In the genomic region with DNA sequence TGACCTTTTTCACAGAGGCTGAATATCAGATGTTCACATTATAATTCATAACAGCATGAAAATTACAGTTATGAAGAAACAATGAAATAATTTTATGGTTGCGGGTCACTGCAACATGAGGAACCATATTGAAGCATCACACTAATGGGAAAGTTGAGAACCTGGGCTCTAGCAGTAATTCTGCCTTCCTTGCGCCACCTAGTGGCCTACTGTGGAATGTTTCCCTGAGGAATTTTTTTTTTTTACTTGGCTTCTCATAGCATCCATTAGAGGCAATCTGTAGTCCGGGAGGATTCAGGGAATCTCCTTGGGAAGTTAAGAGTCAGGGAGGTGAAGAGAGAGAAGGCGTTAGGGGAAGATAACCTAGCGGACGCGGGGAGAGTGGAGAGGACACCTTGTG, we compare ENCODE assay signal across 9 mouse cellular contexts. TPM values are rescaled to one million over a fixed set of nuclear protein-coding genes. Genes with fewer than 3 reads are reported as not detected.
DNase-seq lines count a peak whose midpoint lies in the region; ATAC-seq lines count a peak whose summit lies in the region.
"Had no signal": no experiment of that assay in that cellular context is flagged by ENCODE, and none has a peak within 500 bp of the region (broad histone marks: within the 10 kb centered on the region; RNA-seq: fewer than 3 reads in every experiment).

No protein-coding gene starts in this region.

- peak; percentile 89 for DNase-seq in midbrain, embryonic 14.5 days
- peak; percentile 73 for DNase-seq in ZHBTc4 (ENCODE audit: low read depth, low spot score)
- peak; percentile 56 to 77 for DNase-seq in cerebellum, postnatal 4 days (ENCODE audit: low spot score in 2 of 2)
- DNase-seq in heart, postnatal 14 days: peak; percentile 65 to 82
- peak; percentile 53 to 68 for DNase-seq in left cerebral cortex, postnatal 36 days (ENCODE audit: low spot score in 2 of 2)
- peak; percentile 59 for DNase-seq in retina, postnatal 7 days (ENCODE audit: low read depth, low spot score)

- no peak for ATAC-seq in midbrain, embryonic 14.5 days (ENCODE audit: low FRiP score, low TSS enrichment)
- ATAC-seq in midbrain, embryonic 13.5 days: no peak
- no peak for ATAC-seq in monocyte, adult 5-6 weeks (replicated peaks; ENCODE audit: insufficient number of reproducible peaks, low FRiP score, low TSS enrichment, poor library complexity, severe bottlenecking)

- H3K4me3 ChIP-seq in midbrain, embryonic 14.5 days (replicated peaks; ENCODE audit: low read depth, low read length): no peak overlapping the region
- no peak overlapping the region for H3K4me3 ChIP-seq in midbrain, embryonic 13.5 days (replicated peaks)

- H3K9ac ChIP-seq in midbrain, embryonic 14.5 days (replicated peaks; ENCODE audit: low read length): no peak overlapping the region
- H3K9ac ChIP-seq in midbrain, embryonic 13.5 days (replicated peaks): no peak overlapping the region

- no peaks in the 10 kb centered on the region for H3K27me3 ChIP-seq in midbrain, embryonic 14.5 days (ENCODE audit: control insufficient read depth, insufficient read depth, low read length)
- peaks cover 10% of the 10 kb centered on the region; the same call in 1 of the 2 replicates for H3K27me3 ChIP-seq in midbrain, embryonic 13.5 days

- no peaks in the 10 kb centered on the region for H3K9me3 ChIP-seq in midbrain, embryonic 14.5 days (ENCODE audit: control insufficient read depth, low read length)
- no peaks in the 10 kb centered on the region for H3K9me3 ChIP-seq in midbrain, embryonic 13.5 days

- intact Hi-C loops in heart, postnatal 14 days (cut with DNase I): loop anchor here (1.0 to 5.0 kb wide), 2 partner anchors 49 to 285 kb away; partner anchors contain the start of gene Antxr1
- intact Hi-C loops in left cerebral cortex, postnatal 36 days (cut with DNase I): loop anchor here (1.0 to 5.0 kb wide), 2 partner anchors 49 to 285 kb away; partner anchors contain the start of gene Antxr1

- H3K27ac ChIP-seq in midbrain, embryonic 14.5 days (replicated peaks; ENCODE audit: low read depth, low read length): no peak overlapping the region
- H3K27ac ChIP-seq in midbrain, embryonic 13.5 days: no peak overlapping the region

- 11% methylated on average over 7 of the region's 7 CpGs for WGBS in midbrain, embryonic 14.5 days
- WGBS in midbrain, embryonic 13.5 days: 8% methylated on average over 7 of the region's 7 CpGs

- no peaks in the 10 kb centered on the region for H3K36me3 ChIP-seq in midbrain, embryonic 14.5 days (ENCODE audit: control insufficient read depth, insufficient read depth, low read length)
- H3K36me3 ChIP-seq in midbrain, embryonic 13.5 days: no peaks in the 10 kb centered on the region

- H3K4me2 ChIP-seq in midbrain, embryonic 14.5 days (ENCODE audit: low read length): no peak overlapping the region
- H3K4me2 ChIP-seq in midbrain, embryonic 13.5 days (replicated peaks): no peak overlapping the region

- H3K4me1 ChIP-seq in midbrain, embryonic 14.5 days (ENCODE audit: control insufficient read depth, insufficient read depth, low read length): 0 out of 2 replicates have a peak, but pooled peaks cover 10% of the 10 kb centered on the region
- peaks cover 13% of the 10 kb centered on the region for H3K4me1 ChIP-seq in midbrain, embryonic 13.5 days (replicated peaks)

RNA-seq across cellular contexts. Expression of gene Gkn3, which starts 2.5 kb away (rescaled TPM):
- polyA plus RNA-seq in midbrain, embryonic 14.5 days (2014; fragmentation: Nextera tagmentation; extraction: Ambion mirVana): 0.27 TPM in 1 of 2 replicates, not detected in the other
- polyA plus RNA-seq in midbrain, embryonic 13.5 days (2015; fragmentation: Nextera tagmentation; extraction: Ambion mirVana): 0.38 TPM in 1 of 2 replicates, not detected in the other
- 1 to 10 TPM; 1.1 to 1.7 TPM for total RNA-seq in heart, postnatal 14 days (2021)
- 1 to 10 TPM; 2.9 to 3.6 TPM for total RNA-seq in left cerebral cortex, postnatal 36 days (2021)
- not detected in 3 replicates for total RNA-seq in monocyte, adult 5-6 weeks (2017)

RNA-seq across cellular contexts. Expression of gene Gkn2, which starts 13.0 kb away (rescaled TPM):
- polyA plus RNA-seq in midbrain, embryonic 14.5 days (2014; fragmentation: Nextera tagmentation; extraction: Ambion mirVana): not detected in 2 replicates
- polyA plus RNA-seq in midbrain, embryonic 13.5 days (2015; fragmentation: Nextera tagmentation; extraction: Ambion mirVana): not detected in 2 replicates
- not detected for total RNA-seq in heart, postnatal 14 days (2021)
- not detected for total RNA-seq in left cerebral cortex, postnatal 36 days (2021)
- total RNA-seq in monocyte, adult 5-6 weeks (2017): not detected in 3 replicates
- total RNA-seq: left cerebral cortex, adult 8-10 months had no signal

RNA-seq across cellular contexts. Expression of gene Gkn1, which starts 35.5 kb away (rescaled TPM):
- not detected in 2 replicates for polyA plus RNA-seq in midbrain, embryonic 14.5 days (2014; fragmentation: Nextera tagmentation; extraction: Ambion mirVana)
- polyA plus RNA-seq in midbrain, embryonic 13.5 days (2015; fragmentation: Nextera tagmentation; extraction: Ambion mirVana): not detected in 2 replicates
- total RNA-seq in heart, postnatal 14 days (2021): not detected
- total RNA-seq in left cerebral cortex, postnatal 36 days (2021): under 1 TPM; 0.32 to 0.59 TPM
- not detected in 3 replicates for total RNA-seq in monocyte, adult 5-6 weeks (2017)

RNA-seq across cellular contexts. Expression of gene Bmp10, which starts 42.6 kb away (rescaled TPM):
- polyA plus RNA-seq in midbrain, embryonic 14.5 days (2014; fragmentation: Nextera tagmentation; extraction: Ambion mirVana): not detected in 2 replicates
- polyA plus RNA-seq in midbrain, embryonic 13.5 days (2015; fragmentation: Nextera tagmentation; extraction: Ambion mirVana): not detected in 2 replicates
- total RNA-seq in heart, postnatal 14 days (2021): 10 to 100 TPM; 20.6 to 49.0 TPM
- total RNA-seq in left cerebral cortex, postnatal 36 days (2021): not detected
- total RNA-seq in monocyte, adult 5-6 weeks (2017): not detected in 3 replicates
- total RNA-seq: left cerebral cortex, adult 8-10 months had no signal

RNA-seq across cellular contexts. Expression of gene Antxr1, which starts 50.6 kb away (rescaled TPM):
- 2.7 and 3.6 TPM in 2 replicates for polyA plus RNA-seq in midbrain, embryonic 14.5 days (2014; fragmentation: Nextera tagmentation; extraction: Ambion mirVana)
- polyA plus RNA-seq in midbrain, embryonic 13.5 days (2015; fragmentation: Nextera tagmentation; extraction: Ambion mirVana): 2.9 and 3.0 TPM in 2 replicates
- 10 to 100 TPM; 19.4 to 19.5 TPM for total RNA-seq in heart, postnatal 14 days (2021)
- 10 to 100 TPM; 12.5 to 13.2 TPM for total RNA-seq in left cerebral cortex, postnatal 36 days (2021)
- 0.43 TPM in 1 of 3 replicates, not detected in the others for total RNA-seq in monocyte, adult 5-6 weeks (2017)
